Mouse (Mus musculus): ENCODE measurements around the gene Asxl1. TPM values are rescaled to one million over a fixed set of nuclear protein-coding genes. Genes with fewer than 3 reads are reported as not detected.
A peak's percentile ranks its signal among the peaks of the same experiment; 100 is the strongest.

Asxl1 gene
- polyA plus RNA-seq, 1 experiment from 2014 or later, result 7.4 TPM

DNA sequence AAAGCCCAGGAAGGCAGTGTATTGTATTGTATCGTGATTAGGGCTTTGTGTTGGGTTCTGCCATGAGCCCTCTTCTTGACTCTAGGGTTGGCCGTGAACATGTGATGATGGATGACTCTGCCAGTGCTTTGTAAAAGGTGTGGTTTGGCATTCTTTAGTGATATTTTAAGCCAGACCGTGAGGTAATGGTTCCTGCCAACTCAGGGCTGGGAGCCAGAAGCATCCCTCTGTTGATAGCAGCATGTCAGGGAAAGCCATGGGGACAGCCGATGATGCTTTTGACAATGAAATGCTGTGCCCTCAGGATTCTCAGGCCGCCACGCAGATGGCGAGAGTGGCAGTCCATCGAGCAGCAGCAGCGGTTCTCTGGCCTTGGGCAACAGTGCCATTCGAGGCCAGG is 47.4 kb downstream of the Asxl1 start:
- Histone ChIP-seq H3K9me3 (ENCODE audit: control insufficient read depth) (no peaks in the 10 kb centered on the region), H3K4me2 (replicated peaks; ENCODE audit: low read depth) (no peak overlapping the region), H3K4me1 (replicated peaks; ENCODE audit: control insufficient read depth, insufficient read depth, low read length) (no peaks in the 10 kb centered on the region), H3K36me3 (ENCODE audit: control insufficient read depth, insufficient read depth) (peaks cover 81% of the 10 kb centered on the region), H3K4me3 (ENCODE audit: low read depth, low read length) (no peak overlapping the region), H3K9ac (ENCODE audit: low read depth, low read length) (no peak overlapping the region), H3K27ac (ENCODE audit: low read depth, low read length) (no peak overlapping the region; the same call in 1 of the 2 replicates), H3K27me3 (replicated peaks; ENCODE audit: control insufficient read depth, insufficient read depth, low read length) (no peaks in the 10 kb centered on the region)
- no peak for ATAC-seq
- no peak for TF ChIP-seq CTCF (IDR thresholded peaks at IDR 0.05; ENCODE audit: low read depth)
- 94% methylated on average over 10 of the region's 10 CpGs for WGBS

DNA sequence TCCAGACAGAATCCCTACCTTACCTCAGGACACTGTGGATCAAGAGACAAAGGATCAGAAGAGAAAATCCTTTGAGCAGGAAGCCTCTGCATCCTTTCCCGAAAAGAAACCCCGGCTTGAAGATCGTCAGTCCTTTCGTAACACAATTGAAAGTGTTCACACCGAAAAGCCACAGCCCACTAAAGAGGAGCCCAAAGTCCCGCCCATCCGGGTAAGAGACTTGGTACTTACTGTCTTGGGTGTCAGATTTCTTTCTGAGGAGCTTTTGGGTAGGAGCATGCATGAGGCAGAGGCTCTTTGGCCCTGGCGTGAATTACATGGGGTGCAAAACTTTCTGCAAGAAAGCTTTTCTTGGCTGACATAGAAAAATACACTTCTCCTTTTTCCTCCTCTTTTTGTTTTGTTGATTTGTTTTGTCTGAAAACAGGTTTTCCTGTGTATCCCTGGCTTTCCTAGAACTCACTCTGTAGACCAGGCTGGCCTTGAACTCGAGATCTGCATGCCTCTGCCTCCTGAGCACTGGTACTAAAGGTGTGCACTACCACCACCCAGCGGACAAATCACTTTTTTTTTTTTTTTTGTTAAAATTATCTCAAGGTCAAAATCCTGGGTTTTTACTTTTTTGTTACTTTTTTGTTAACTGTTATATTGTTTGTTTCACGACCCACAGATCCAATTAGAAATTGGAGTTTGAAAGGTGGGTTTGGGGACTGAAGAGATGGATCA is 52.3 kb downstream of the Asxl1 start:
- WGBS, result 91% methylated on average over 11 of the region's 11 CpGs
- H3K4me2 ChIP-seq (replicated peaks; ENCODE audit: low read depth), result no peak overlapping the region

DNA sequence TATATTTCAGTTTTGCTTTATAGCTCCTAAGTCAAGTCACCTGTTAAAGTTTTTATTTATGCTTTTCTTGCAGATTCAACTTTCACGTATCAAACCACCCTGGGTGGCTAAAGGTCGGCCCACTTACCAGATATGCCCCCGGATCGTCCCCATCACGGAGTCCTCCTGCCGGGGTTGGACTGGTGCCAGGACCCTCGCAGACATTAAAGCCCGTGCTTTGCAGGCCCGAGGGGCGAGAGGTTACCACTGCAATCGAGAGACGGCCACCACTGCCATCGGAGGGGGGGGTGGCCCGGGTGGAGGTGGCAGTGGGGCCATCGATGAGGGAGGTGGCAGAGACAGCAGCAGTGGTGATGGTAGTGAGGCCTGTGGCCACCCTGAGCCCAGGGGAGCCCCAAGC is 53.5 kb downstream of the Asxl1 start:
- TF ChIP-seq CTCF (IDR thresholded peaks at IDR 0.05; ENCODE audit: low read depth), result no peak
- peaks cover 81% of the 10 kb centered on the region for H3K36me3 ChIP-seq (ENCODE audit: control insufficient read depth, insufficient read depth)
- 87% methylated on average over 15 of the region's 15 CpGs for WGBS

More for the DNA sequence above, 52.3 kb downstream of the Asxl1 start:
- ATAC-seq, result no peak
- Histone ChIP-seq H3K27ac (ENCODE audit: low read depth, low read length) (no peak overlapping the region; the same call in 1 of the 2 replicates), H3K4me1 (replicated peaks; ENCODE audit: control insufficient read depth, insufficient read depth, low read length) (no peaks in the 10 kb centered on the region), H3K4me3 (ENCODE audit: low read depth, low read length) (no peak overlapping the region), H3K27me3 (replicated peaks; ENCODE audit: control insufficient read depth, insufficient read depth, low read length) (no peaks in the 10 kb centered on the region), H3K9me3 (ENCODE audit: control insufficient read depth) (no peaks in the 10 kb centered on the region), H3K9ac (ENCODE audit: low read depth, low read length) (no peak overlapping the region), H3K36me3 (ENCODE audit: control insufficient read depth, insufficient read depth) (peaks cover 89% of the 10 kb centered on the region)
- TF ChIP-seq CTCF (IDR thresholded peaks at IDR 0.05; ENCODE audit: low read depth), result no peak

DNA sequence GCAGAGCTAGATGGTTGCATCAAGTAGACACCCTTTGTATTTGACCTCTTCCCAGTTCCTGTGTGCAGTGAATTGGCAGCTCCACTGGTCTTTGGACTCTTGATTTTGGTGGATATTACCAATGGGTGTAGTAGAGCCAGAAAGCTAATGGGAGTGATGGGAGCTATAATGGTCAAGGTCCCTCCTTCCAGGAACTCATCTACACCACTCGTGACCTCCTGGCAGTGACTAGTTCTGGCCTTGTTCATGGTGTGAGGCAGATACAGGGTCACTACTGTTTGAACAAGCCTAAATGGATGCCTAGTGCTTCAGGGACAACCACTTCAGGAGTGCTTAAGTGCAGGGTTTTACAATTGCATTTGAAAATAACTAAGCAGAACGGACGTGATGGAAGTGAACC is 58.4 kb downstream of the Asxl1 start:
- no peak for ATAC-seq
- no peak overlapping the region for H3K4me2 ChIP-seq (replicated peaks; ENCODE audit: low read depth)
- no peak overlapping the region for H3K9ac ChIP-seq (ENCODE audit: low read depth, low read length)
- no peaks in the 10 kb centered on the region for H3K4me1 ChIP-seq (replicated peaks; ENCODE audit: control insufficient read depth, insufficient read depth, low read length)
- 78% methylated on average over 3 of the region's 3 CpGs for WGBS
- H3K4me3 ChIP-seq (ENCODE audit: low read depth, low read length), result no peak overlapping the region
- H3K9me3 ChIP-seq (ENCODE audit: control insufficient read depth), result no peaks in the 10 kb centered on the region
- H3K27me3 ChIP-seq (replicated peaks; ENCODE audit: control insufficient read depth, insufficient read depth, low read length), result no peaks in the 10 kb centered on the region
- H3K27ac ChIP-seq (ENCODE audit: low read depth, low read length), result no peak overlapping the region
- peaks cover 54% of the 10 kb centered on the region for H3K36me3 ChIP-seq (ENCODE audit: control insufficient read depth, insufficient read depth)
- no peak for TF ChIP-seq CTCF (IDR thresholded peaks at IDR 0.05; ENCODE audit: low read depth)

More for the DNA sequence above, 53.5 kb downstream of the Asxl1 start:
- H3K4me1 ChIP-seq (replicated peaks; ENCODE audit: control insufficient read depth, insufficient read depth, low read length), result no peaks in the 10 kb centered on the region
- ATAC-seq, result no peak
- peak overlapping the region; percentile 35; the same call in 1 of the 2 replicates for H3K27ac ChIP-seq (ENCODE audit: low read depth, low read length)
- H3K4me3 ChIP-seq (ENCODE audit: low read depth, low read length), result no peak overlapping the region
- H3K9ac ChIP-seq (ENCODE audit: low read depth, low read length), result no peak overlapping the region
- no peaks in the 10 kb centered on the region for H3K27me3 ChIP-seq (replicated peaks; ENCODE audit: control insufficient read depth, insufficient read depth, low read length)
- no peak overlapping the region for H3K4me2 ChIP-seq (replicated peaks; ENCODE audit: low read depth)
- no peaks in the 10 kb centered on the region for H3K9me3 ChIP-seq (ENCODE audit: control insufficient read depth)

DNA sequence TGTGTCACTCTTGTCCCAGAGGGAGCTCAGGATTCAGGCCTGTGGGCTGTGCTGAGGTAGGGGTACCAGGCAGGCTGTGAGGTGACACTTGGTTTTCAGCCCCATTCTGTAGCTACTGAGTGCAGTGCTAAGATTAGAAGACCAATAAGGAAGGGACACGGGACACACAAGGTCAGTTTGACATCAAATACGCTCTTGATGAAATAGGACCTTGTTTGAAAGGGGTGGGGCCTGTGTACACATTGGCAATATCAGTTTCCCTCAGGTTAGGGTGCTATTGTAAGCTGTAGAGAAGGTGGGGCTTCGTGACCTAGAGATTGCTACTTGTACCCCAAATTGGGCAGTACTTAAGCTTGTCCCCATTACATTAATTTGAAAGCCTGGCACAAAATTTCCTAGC is 59.3 kb downstream of the Asxl1 start:
- peak; percentile 74 for ATAC-seq
- WGBS, result 31% methylated on average over 3 of the region's 3 CpGs
- H3K36me3 ChIP-seq (ENCODE audit: control insufficient read depth, insufficient read depth), result peaks cover 54% of the 10 kb centered on the region
- TF ChIP-seq CTCF (IDR thresholded peaks at IDR 0.05; ENCODE audit: low read depth), result no peak
- H3K4me3 ChIP-seq (ENCODE audit: low read depth, low read length), result no peak overlapping the region
- no peak overlapping the region for H3K27ac ChIP-seq (ENCODE audit: low read depth, low read length)
- H3K27me3 ChIP-seq (replicated peaks; ENCODE audit: control insufficient read depth, insufficient read depth, low read length), result no peaks in the 10 kb centered on the region
- H3K4me2 ChIP-seq (replicated peaks; ENCODE audit: low read depth), result no peak overlapping the region
- H3K9ac ChIP-seq (ENCODE audit: low read depth, low read length), result no peak overlapping the region
- no peaks in the 10 kb centered on the region for H3K9me3 ChIP-seq (ENCODE audit: control insufficient read depth)
- no peaks in the 10 kb centered on the region for H3K4me1 ChIP-seq (replicated peaks; ENCODE audit: control insufficient read depth, insufficient read depth, low read length)

DNA sequence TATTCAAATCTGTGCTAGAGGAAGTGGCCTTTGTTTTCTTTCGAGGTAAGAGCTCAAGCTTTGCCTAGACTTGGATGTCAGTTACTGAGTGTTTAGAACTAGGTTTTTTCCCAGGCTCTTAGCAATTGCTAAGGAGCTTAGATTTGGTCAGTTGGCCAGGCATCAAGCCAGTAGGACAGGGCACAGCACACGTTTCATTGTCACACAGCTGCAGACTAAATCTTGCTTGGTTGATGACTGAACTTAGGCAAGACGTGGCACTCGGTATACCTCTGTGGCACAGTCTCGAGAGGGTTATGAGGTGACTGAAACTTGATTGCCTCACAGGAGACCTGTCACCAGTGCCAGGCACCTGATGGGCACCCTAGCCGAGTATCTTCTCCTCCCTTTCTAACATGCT is 61.3 kb downstream of the Asxl1 start:
- ATAC-seq, result no peak
- no peak for TF ChIP-seq CTCF (IDR thresholded peaks at IDR 0.05; ENCODE audit: low read depth)
- Histone ChIP-seq H3K27me3 (replicated peaks; ENCODE audit: control insufficient read depth, insufficient read depth, low read length) (no peaks in the 10 kb centered on the region), H3K9me3 (ENCODE audit: control insufficient read depth) (no peaks in the 10 kb centered on the region), H3K27ac (ENCODE audit: low read depth, low read length) (no peak overlapping the region), H3K4me1 (replicated peaks; ENCODE audit: control insufficient read depth, insufficient read depth, low read length) (no peaks in the 10 kb centered on the region), H3K4me2 (replicated peaks; ENCODE audit: low read depth) (no peak overlapping the region), H3K4me3 (ENCODE audit: low read depth, low read length) (no peak overlapping the region), H3K36me3 (ENCODE audit: control insufficient read depth, insufficient read depth) (peaks cover 53% of the 10 kb centered on the region), H3K9ac (ENCODE audit: low read depth, low read length) (no peak overlapping the region)
- 77% methylated on average over 6 of the region's 6 CpGs for WGBS

Measured in intestine, postnatal 0 days (tissue).